Comparison of ENCODE assay signal across 22 mouse cellular contexts in genomic region chr3:30101146-30101545, GRCm38 (mm10).
"Had no signal": no experiment of that assay in that cellular context is flagged by ENCODE, and none has a peak within 500 bp of the region (broad histone marks: within the 10 kb centered on the region; RNA-seq: fewer than 3 reads in every experiment).

No protein-coding gene starts in this region.

- H3K27me3 ChIP-seq: kidney, embryonic 15.5 days; liver, embryonic 15.5 days; megakaryocyte, embryonic 14.5 days; midbrain, embryonic 13.5 days had no signal

- H3K9ac ChIP-seq: kidney, embryonic 15.5 days; liver, embryonic 15.5 days; midbrain, embryonic 13.5 days had no signal

- H3K4me2 ChIP-seq: kidney, embryonic 15.5 days; liver, embryonic 11.5 days; liver, embryonic 15.5 days; midbrain, embryonic 13.5 days had no signal

- H3K36me3 ChIP-seq: kidney, embryonic 15.5 days; liver, embryonic 15.5 days; midbrain, embryonic 10.5 days; midbrain, embryonic 13.5 days had no signal

- H3K4me3 ChIP-seq: kidney, embryonic 15.5 days; liver, embryonic 15.5 days; megakaryocyte, embryonic 14.5 days; midbrain, embryonic 10.5 days; midbrain, embryonic 13.5 days had no signal

- H3K4me1 ChIP-seq: liver, embryonic 15.5 days; midbrain, embryonic 10.5 days; midbrain, embryonic 13.5 days had no signal

- H3K9me3 ChIP-seq: kidney, embryonic 15.5 days; liver, embryonic 15.5 days; megakaryocyte, embryonic 14.5 days; midbrain, embryonic 10.5 days; midbrain, embryonic 13.5 days had no signal

- DNase-seq: kidney, adult 2 months; kidney, postnatal 10 days; kidney, postnatal 36 days; layer of hippocampus, postnatal 36 days; left cerebral cortex, postnatal 4 days; lung, adult 18-20 months; lung, postnatal 14 days; right cerebral cortex, adult 18-20 months; right cerebral cortex, postnatal 14 days; right cerebral cortex, postnatal 4 days; thymus, adult 2 months; thymus, postnatal 14 days; thymus, postnatal 4 days had no signal

- ATAC-seq: intestine, postnatal 0 days; midbrain, embryonic 13.5 days; midbrain, embryonic 16.5 days had no signal

- H3K27ac ChIP-seq: kidney, embryonic 15.5 days; liver, embryonic 15.5 days; midbrain, embryonic 10.5 days; midbrain, embryonic 13.5 days; stomach, postnatal 0 days had no signal
